Mouse (Mus musculus) small intestine, adult 2 months (tissue): ENCODE data around the gene Tppp2. TPM values are rescaled to one million over a fixed set of nuclear protein-coding genes. Genes with fewer than 3 reads are reported as not detected.

Experiments
- H3K27ac ChIP-seq: fragments of 200-500 bp; 2 replicates; pipeline ENCODE4 v1.5.1; 2012; ENCODE audit warnings: low read depth, low read length, control low read depth, inconsistent platforms; ENCODE audit not compliant: insufficient read depth
- H3K27me3 ChIP-seq: fragments of 200-500 bp; 2 replicates; pipeline ENCODE4 v1.6.1; 2012; ENCODE audit warnings: mild to moderate bottlenecking, moderate library complexity, low read length, inconsistent platforms; ENCODE audit not compliant: control insufficient read depth, insufficient read depth
- H3K36me3 ChIP-seq: fragments of 200-500 bp; 2 replicates; pipeline ENCODE4 v1.6.1; 2012; ENCODE audit warnings: mild to moderate bottlenecking, low read length, control low read depth, inconsistent platforms; ENCODE audit not compliant: control insufficient read depth, insufficient read depth
- H3K4me1 ChIP-seq: fragments of 200-500 bp; 2 replicates; pipeline ENCODE4 v1.6.1; 2012; ENCODE audit warnings: low read length, inconsistent platforms, mixed read lengths; ENCODE audit not compliant: control insufficient read depth, insufficient read depth, insufficient read length
- H3K4me3 ChIP-seq: fragments of 200-500 bp; 2 replicates; pipeline ENCODE4 v1.5.1; 2012; ENCODE audit warnings: low read depth, mild to moderate bottlenecking, control low read depth, inconsistent platforms, low read length, moderate library complexity
- CTCF ChIP-seq: fragments of 200-500 bp; IDR thresholded peaks from 2 replicates; pipeline ENCODE4 v1.5.1; 2012; ENCODE audit warnings: low read depth, mild to moderate bottlenecking, control low read depth, inconsistent platforms, low read length, moderate library complexity, mixed read lengths; ENCODE audit not compliant: insufficient replicate concordance, insufficient read length; ENCODE audit errors: extremely low read depth
- POLR2A ChIP-seq: fragments of 200-500 bp; IDR thresholded peaks from 2 replicates; pipeline ENCODE4 v1.6.1; 2012; ENCODE audit warnings: low read depth, mild to moderate bottlenecking, control low read depth, inconsistent platforms, low read length, moderate library complexity
- WGBS: fragments of 180-500 bp; shearing (Covaris S2); methylation state at CpG from one replicate; pipeline ENCODE4 v1.1.7; 2018; 5-methylcytosine and 5-hydroxymethylcytosine counted together
- polyA plus RNA-seq: library from polyadenylated mRNA; depleted of rRNA; stranded (reverse); fragments of >200 nt; gene quantifications from 2 replicates; pipeline ENCODE4 v1.2.3, GENCODE M21; 2012; rRNA removed

The Tppp2 gene
- not detected in 2 replicates for polyA plus RNA-seq

GRCm38 (mm10) chr14:51918125-51918524 is at the start of gene Tppp2:
Tppp2 (plus strand) TSS chr14:51918425.
- H3K27ac ChIP-seq: no peak within 1 kb of the TSS
- H3K27me3 ChIP-seq: no peaks in the 10 kb centered on the region; the same call in 1 of the 2 replicates
- WGBS: 90% methylated on average over 4 of the region's 4 CpGs
- H3K36me3 ChIP-seq: no peaks in the 10 kb centered on the region
- H3K4me3 ChIP-seq: no peak within 1 kb of the TSS
- no peak for TF ChIP-seq CTCF
- no peak for TF ChIP-seq POLR2A
- 0 out of 2 replicates have a peak, but pooled peaks cover 3% of the 10 kb centered on the region for H3K4me1 ChIP-seq

GRCm38 (mm10) chr14:51870756-51871155 is 47.5 kb upstream of the Tppp2 start:
- Histone ChIP-seq H3K4me1 (no peaks in the 10 kb centered on the region), H3K27me3 (no peaks in the 10 kb centered on the region), H3K36me3 (no peaks in the 10 kb centered on the region), H3K27ac (no peak overlapping the region), H3K4me3 (no peak overlapping the region)
- TF ChIP-seq CTCF: no peak
- TF ChIP-seq POLR2A: no peak
- 72% methylated on average over 2 of the region's 2 CpGs for WGBS

- Histone ChIP-seq H3K36me3 (no peaks in the 10 kb centered on the region), H3K27me3 (no peaks in the 10 kb centered on the region), H3K4me1 (no peaks in the 10 kb centered on the region), H3K4me3 (no peak overlapping the region), H3K27ac (no peak overlapping the region)
- 67% methylated on average over 9 of the region's 9 CpGs for WGBS
- TF ChIP-seq CTCF (no peak), POLR2A (no peak)
Observed at GRCm38 (mm10) chr14:51871741-51872140, 46.5 kb upstream of the Tppp2 start.

- whole genome bisulfite sequencing: 46% methylated on average over 3 of the region's 3 CpGs
- no peak overlapping the region for H3K4me3 ChIP-seq
- H3K4me1 ChIP-seq: no peaks in the 10 kb centered on the region
- H3K27me3 ChIP-seq: no peaks in the 10 kb centered on the region
- TF ChIP-seq POLR2A (no peak), CTCF (no peak)
- no peak overlapping the region for H3K27ac ChIP-seq
- no peaks in the 10 kb centered on the region for H3K36me3 ChIP-seq
Observed at GRCm38 (mm10) chr14:51877517-51877916, 40.7 kb upstream of the Tppp2 start.

GRCm38 (mm10) chr14:51883527-51884030 is 34.6 kb upstream of the Tppp2 start:
- TF ChIP-seq CTCF (no peak), POLR2A (no peak)
- Histone ChIP-seq H3K27ac (0 out of 2 replicates have a peak overlapping the region, but pooled peaks have one; percentile 14), H3K36me3 (peaks cover 7% of the 10 kb centered on the region), H3K4me1 (no peaks in the 10 kb centered on the region; the same call in 1 of the 2 replicates), H3K4me3 (no peak overlapping the region), H3K27me3 (no peaks in the 10 kb centered on the region)
- under 1% methylated on average over 4 of the region's 4 CpGs for WGBS

- TF ChIP-seq CTCF: no peak
- TF ChIP-seq POLR2A: no peak
- 0 out of 2 replicates have a peak overlapping the region, but pooled peaks have one; percentile 14 for H3K27ac ChIP-seq
- H3K4me3 ChIP-seq: peak overlapping the region; percentile 96
- no peaks in the 10 kb centered on the region; the same call in 1 of the 2 replicates for H3K4me1 ChIP-seq
- no peaks in the 10 kb centered on the region for H3K27me3 ChIP-seq
- 2% methylated on average over 14 of the region's 14 CpGs for WGBS
- peaks cover 12% of the 10 kb centered on the region for H3K36me3 ChIP-seq
Observed at GRCm38 (mm10) chr14:51884031-51884544, 34.1 kb upstream of the Tppp2 start.

GRCm38 (mm10) chr14:51884598-51885331 is 33.5 kb upstream of the Tppp2 start, which contains the start of gene Mettl17:
Mettl17 (plus strand) TSS chr14:51884842.
- WGBS: under 1% methylated on average over 43 of the region's 43 CpGs
- Histone ChIP-seq H3K27ac (peak within 1 kb of the TSS; percentile 25), H3K4me1 (no peaks in the 10 kb centered on the region; the same call in 1 of the 2 replicates), H3K4me3 (peak within 1 kb of the TSS; percentile 96), H3K36me3 (peaks cover 18% of the 10 kb centered on the region), H3K27me3 (no peaks in the 10 kb centered on the region)
- TF ChIP-seq CTCF (peak; percentile 22; the same call in 1 of the 2 replicates), POLR2A (peak; percentile 48; the same call in 1 of the 2 replicates)

GRCm38 (mm10) chr14:51886051-51886450 is 32.2 kb upstream of the Tppp2 start:
- no peak for TF ChIP-seq CTCF
- TF ChIP-seq POLR2A: no peak
- no peaks in the 10 kb centered on the region; the same call in 1 of the 2 replicates for H3K4me1 ChIP-seq
- H3K36me3 ChIP-seq: peaks cover 29% of the 10 kb centered on the region
- H3K4me3 ChIP-seq: 0 out of 2 replicates have a peak overlapping the region, but pooled peaks have one; percentile 8
- H3K27ac ChIP-seq: no peak overlapping the region
- 73% methylated on average over 6 of the region's 6 CpGs for WGBS
- H3K27me3 ChIP-seq: no peaks in the 10 kb centered on the region
